Mouse (Mus musculus) heart, adult 2 months (tissue): Measurements from ENCODE around the gene Stip1.

Experiments
- CTCF ChIP-seq: fragments of 200-600 bp; IDR thresholded peaks from 2 replicates; pipeline ENCODE4 v1.8.1; 2022; ENCODE audit warnings: antibody characterized with exemption, mild to moderate bottlenecking, moderate library complexity
- EP300 ChIP-seq: fragments of 200-500 bp; IDR thresholded peaks from 2 replicates; pipeline ENCODE4 v1.6.1; 2011; ENCODE audit warnings: low read depth, low read length, control low read depth; ENCODE audit not compliant: insufficient read depth
- POLR2A ChIP-seq: fragments of 200-500 bp; IDR thresholded peaks from 2 replicates; pipeline ENCODE4 v1.6.1; 2011; ENCODE audit warnings: mild to moderate bottlenecking, low read depth, low read length, control low read depth; ENCODE audit not compliant: insufficient read depth

DNA sequence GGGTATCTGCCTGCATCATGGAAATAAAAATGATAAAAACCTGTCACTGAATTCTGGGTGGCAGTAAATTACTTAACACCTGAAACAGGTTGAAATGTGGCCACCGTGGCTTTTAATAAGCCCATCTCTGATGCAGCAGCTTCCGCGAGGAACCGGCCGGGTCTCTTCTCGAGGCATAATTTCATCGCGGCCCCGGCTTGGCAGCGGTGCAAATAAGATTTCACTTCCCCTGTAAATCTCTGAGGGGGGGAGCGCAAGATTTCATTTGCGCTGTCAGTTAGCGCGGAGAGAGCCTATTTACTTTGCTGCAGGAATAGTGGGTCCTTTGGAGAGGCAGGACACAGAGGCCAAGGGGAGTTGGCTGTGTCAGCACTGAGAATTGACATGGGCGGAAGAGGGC lies 45.0 kb upstream of the Stip1 start:
- TF ChIP-seq CTCF = no peak
- no peak for TF ChIP-seq EP300
- TF ChIP-seq POLR2A = no peak
